ENCODE assay signal across 17 mouse cellular contexts in the genomic region with DNA sequence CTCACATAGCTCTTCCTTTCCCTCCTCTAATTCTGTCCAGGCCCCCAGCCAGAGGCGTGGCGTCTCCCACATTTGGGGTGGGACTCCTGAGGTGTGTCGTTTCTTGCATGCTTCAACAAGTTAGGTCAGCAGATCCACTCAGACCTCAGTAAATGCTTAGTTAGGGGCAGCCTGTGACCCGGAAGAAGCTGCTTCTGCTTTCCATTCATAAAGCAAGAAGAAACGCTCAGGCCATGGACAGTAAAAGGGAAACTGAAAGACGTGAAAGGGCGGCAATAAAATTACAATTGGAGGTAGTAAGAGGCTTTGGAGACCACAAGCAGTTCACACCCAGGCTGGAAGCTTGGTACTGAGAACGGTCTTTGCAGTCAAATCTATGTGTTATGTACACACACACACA. TPM values are rescaled to one million over a fixed set of nuclear protein-coding genes. Genes with fewer than 3 reads are reported as not detected.
A peak's percentile ranks its signal among the peaks of the same experiment; 100 is the strongest.
DNase-seq lines count a peak whose midpoint lies in the region; ATAC-seq lines count a peak whose summit lies in the region.
"Had no signal": no experiment of that assay in that cellular context is flagged by ENCODE, and none has a peak within 500 bp of the region (broad histone marks: within the 10 kb centered on the region; RNA-seq: fewer than 3 reads in every experiment).

No protein-coding gene starts in this region.

- DNase-seq in A20 (ENCODE audit: low read depth, low spot score), result peak; percentile 88
- peak; percentile 15 to 23 for DNase-seq in B cell, adult 2 months
- DNase-seq in natural killer cell, adult 2 months (ENCODE audit: low spot score in 2 of 2), result peak; percentile 10 to 32
- no peak for DNase-seq in right cerebral cortex, postnatal 10 days (ENCODE audit: low spot score in 2 of 2)
- DNase-seq in retina, postnatal 1 day, result no peak
- DNase-seq in right cerebral cortex, postnatal 14 days, result no peak
- DNase-seq: adrenal gland, postnatal 36 days; gastrocnemius, postnatal 14 days; kidney, adult 9 months; kidney, postnatal 36 days; left cerebral cortex, postnatal 4 days; liver; liver, postnatal 0 days; lung, postnatal 36 days; right cerebral cortex, postnatal 4 days had no signal

- ATAC-seq in hematopoietic stem cell, adult 5-6 weeks (replicated peaks in 1 of 2; ENCODE audit: insufficient read depth in 1 of 2, low FRiP score in 2 of 2, low TSS enrichment in 1 of 2, low read depth in 1 of 2, poor library complexity in 2 of 2, severe bottlenecking in 2 of 2), result peak; percentile 31 to 54; a peak in 1 of 4 replicates
- ATAC-seq: CD4-positive, CD25-positive, alpha-beta regulatory T cell, adult 4 months; liver, postnatal 0 days had no signal

RNA-seq across cellular contexts. Expression of a gene that starts 27.7 kb away (rescaled TPM):
- 34.4 and 35.1 TPM in 2 replicates for total RNA-seq in hematopoietic stem cell, adult 5-6 weeks (2017)

RNA-seq across cellular contexts. Expression of a gene that starts 27.8 kb away (rescaled TPM):
- 36.4 and 45.5 TPM in 2 replicates for total RNA-seq in hematopoietic stem cell, adult 5-6 weeks (2017)

Comparison
In these comparisons a context has a peak if more than half of its experiments do, and no peak if none do; other contexts are left out.
1. DNase-seq: peak in A20 (single experiment), B cell, adult 2 months (2 of 2) and natural killer cell, adult 2 months (2 of 2); none in right cerebral cortex, postnatal 10 days (0 of 2), retina, postnatal 1 day (single experiment) and right cerebral cortex, postnatal 14 days (single experiment).